Comparison of ENCODE assay signal across 11 mouse cellular contexts in the genomic region with DNA sequence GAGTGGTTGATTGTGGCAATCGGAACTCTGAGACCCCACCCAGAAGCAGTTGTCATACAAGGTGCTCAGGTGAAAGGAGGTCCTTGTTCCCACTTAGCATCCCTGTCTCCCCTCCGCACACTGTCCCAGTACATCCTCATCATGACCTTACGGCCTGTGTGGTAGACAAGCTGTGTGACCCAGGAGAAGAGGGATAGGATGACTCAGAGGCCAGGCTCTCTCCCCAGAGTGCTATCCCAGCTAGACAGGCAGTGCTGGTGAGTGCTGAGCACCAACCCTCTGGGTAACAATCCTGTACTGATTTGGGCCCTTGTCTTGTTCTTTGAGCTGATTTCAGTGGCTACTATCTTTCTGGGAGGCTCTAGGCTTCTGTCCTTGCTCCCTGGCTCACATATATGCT.
"Had no signal": no experiment of that assay in that cellular context is flagged by ENCODE, and none has a peak within 500 bp of the region (broad histone marks: within the 10 kb centered on the region; RNA-seq: fewer than 3 reads in every experiment).

No protein-coding gene starts in this region.

- DNase-seq: right cerebral cortex, postnatal 4 days had no signal

- H3K36me3 ChIP-seq: limb, embryonic 12.5 days; liver, embryonic 13.5 days; lung, embryonic 15.5 days; midbrain, embryonic 15.5 days had no signal

- H3K4me3 ChIP-seq: layer of hippocampus, adult 2 months; limb, embryonic 12.5 days; liver, embryonic 13.5 days; lung, embryonic 15.5 days; megakaryocyte, embryonic 14.5 days; midbrain, embryonic 15.5 days; neural tube, embryonic 12.5 days had no signal

- ATAC-seq: liver, postnatal 0 days; midbrain, embryonic 15.5 days had no signal

- H3K4me2 ChIP-seq: limb, embryonic 12.5 days; liver, embryonic 13.5 days; lung, embryonic 15.5 days; midbrain, embryonic 11.5 days; midbrain, embryonic 15.5 days; neural tube, embryonic 12.5 days had no signal

- H3K27ac ChIP-seq: layer of hippocampus, adult 2 months; limb, embryonic 12.5 days; liver, embryonic 13.5 days; lung, embryonic 15.5 days; macrophage; midbrain, embryonic 15.5 days; neural tube, embryonic 12.5 days had no signal

- H3K9ac ChIP-seq: limb, embryonic 12.5 days; liver, embryonic 13.5 days; liver, postnatal 0 days; lung, embryonic 15.5 days; midbrain, embryonic 15.5 days; neural tube, embryonic 12.5 days had no signal

- H3K27me3 ChIP-seq: limb, embryonic 12.5 days; liver, embryonic 13.5 days; lung, embryonic 15.5 days; midbrain, embryonic 15.5 days; neural tube, embryonic 12.5 days had no signal

- H3K4me1 ChIP-seq: liver, embryonic 13.5 days; midbrain, embryonic 15.5 days had no signal

- H3K9me3 ChIP-seq: limb, embryonic 12.5 days; liver, embryonic 13.5 days; lung, embryonic 15.5 days; megakaryocyte, embryonic 14.5 days; midbrain, embryonic 15.5 days; neural tube, embryonic 12.5 days had no signal
